Mouse (Mus musculus) heart, postnatal 25 days (tissue): ENCODE data around the gene Auts2. TPM values are rescaled to one million over a fixed set of nuclear protein-coding genes. Genes with fewer than 3 reads are reported as not detected.

ENCODE experiments used
- DNase-seq: peaks from one replicate; pipeline ENCODE4 v3.0.0; 2022; ENCODE audit warnings: low spot score
- intact Hi-C: fragments of 180-260 bp; cut with DNase I; formaldehyde crosslinking; loops from one replicate; pipeline ENCODE4 v1.15.1; 2025
- total RNA-seq, 2 experiments: library from RNA; stranded (reverse); gene quantifications; 2 replicates each; pipeline ENCODE4 v1.2.3; 2021

The Auts2 gene
- total RNA-seq, 2 experiments from 2014 or later = 33.6 to 43.8 TPM

GRCm38 (mm10) chr5:131906313-131906712, 636.8 kb downstream of the Auts2 start:
- DNase-seq = no peak
- intact Hi-C loops = no loop called here

GRCm38 (mm10) chr5:131904478-131904877, 638.7 kb downstream of the Auts2 start:
- DNase-seq = no peak
- intact Hi-C loops = no loop called here

DNA sequence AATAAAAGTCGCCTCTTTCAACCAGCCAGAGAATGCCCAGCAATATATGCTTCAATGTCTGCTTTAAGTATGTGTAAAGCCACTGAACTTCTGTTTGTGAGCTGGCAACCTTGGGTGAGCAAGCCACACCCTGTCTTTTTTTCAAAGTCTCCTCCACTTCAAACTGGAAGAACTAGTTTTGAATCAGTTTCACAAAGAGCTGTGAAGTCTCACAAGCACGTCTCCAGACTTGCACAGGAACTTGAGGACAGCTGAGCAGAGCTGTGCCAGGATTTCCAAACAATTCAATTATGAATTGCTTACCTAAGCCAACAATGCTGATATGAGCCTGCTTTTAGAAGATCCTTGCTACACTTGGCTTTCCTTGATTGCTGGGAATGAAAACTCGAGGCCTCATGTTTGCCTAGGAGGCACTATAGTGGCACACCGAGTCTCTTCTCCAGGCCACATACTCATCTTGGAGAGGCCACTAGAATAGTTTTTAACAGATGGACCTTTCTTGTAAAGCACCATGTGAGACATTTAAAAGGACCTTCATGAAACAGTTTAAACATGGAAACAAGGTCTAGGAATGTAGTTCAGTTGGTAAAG, 645.0 kb downstream of the Auts2 start:
- intact Hi-C loops = no loop called here
- no peak for DNase-seq

DNA sequence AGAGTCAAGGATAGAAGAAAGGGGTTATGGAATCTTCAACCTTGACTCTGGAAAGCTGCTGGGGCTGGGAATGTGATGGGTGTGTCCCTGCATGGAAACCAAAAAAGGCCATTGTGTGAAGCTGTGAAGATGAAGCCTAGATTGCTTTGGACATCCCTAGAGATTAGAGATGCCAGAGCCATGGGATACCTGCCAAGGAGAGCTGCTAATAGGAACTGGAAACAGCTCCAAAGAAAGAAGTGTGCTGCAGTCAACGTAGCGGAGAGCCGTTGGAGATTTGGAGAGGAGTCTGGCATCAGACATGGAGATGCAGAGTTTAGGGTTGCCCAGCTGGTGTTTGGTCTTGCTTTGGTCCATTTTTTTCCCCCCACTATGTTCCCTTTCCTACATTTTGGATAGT, 656.5 kb downstream of the Auts2 start:
- intact Hi-C loops = no loop called here
- no peak for DNase-seq

DNA sequence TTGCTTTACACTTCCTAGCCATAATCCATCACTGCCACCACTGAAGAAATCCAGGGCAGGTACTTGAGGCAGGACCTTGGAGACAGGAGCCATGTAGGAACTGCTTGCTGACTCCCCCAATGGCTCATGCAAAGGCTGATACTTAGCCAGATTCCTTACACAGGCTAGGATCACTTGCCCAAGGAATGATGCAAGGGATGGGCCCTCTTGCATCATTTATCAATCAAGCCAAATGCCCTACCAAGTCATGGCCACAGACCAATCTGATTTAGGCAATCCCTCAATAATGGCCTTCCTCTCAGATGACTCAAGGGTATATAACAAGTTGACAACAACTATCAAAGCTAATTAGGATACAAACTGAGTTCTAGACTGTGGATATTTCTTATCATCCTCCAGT, 666.6 kb downstream of the Auts2 start:
- no peak for DNase-seq
- intact Hi-C loops = no loop called here

DNA sequence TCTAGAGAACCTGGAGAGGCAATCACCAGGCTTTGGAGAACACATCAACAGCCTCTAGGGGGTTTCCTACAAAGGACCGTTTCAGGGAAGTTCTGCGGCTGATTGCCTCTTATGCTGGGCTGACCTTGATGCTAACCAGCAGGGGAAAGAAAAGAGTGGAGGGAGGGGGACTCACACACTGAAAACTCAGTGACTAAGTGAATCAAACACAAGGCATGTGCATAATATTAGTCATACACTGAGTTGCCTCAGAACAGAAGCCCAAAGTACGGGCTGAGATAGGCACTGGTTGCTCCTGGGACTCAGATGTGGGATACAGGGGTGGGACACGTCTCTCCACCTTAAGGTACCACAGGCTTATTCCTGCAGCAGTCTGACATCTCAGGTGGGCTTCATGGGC, 667.2 kb downstream of the Auts2 start:
- intact Hi-C loops = no loop called here
- DNase-seq = no peak

DNA sequence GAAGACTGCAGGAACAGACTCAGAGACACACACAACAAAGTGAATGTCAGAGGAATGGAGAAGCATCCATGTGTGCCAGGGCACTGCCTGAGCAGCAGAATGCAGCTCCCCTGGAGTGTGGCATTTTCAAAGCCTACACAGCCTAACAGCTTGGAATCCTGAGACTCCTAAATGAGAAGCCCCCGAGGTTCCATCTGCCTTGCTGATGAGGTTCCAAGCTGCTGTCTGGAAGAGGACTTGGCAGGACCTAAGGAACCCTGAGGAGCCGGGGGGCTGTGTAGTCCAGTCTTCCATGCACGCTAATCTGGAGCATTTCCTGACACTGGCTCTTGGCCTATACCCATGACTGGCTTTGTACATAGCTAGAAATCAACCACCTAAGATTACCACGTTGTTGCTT, 670.0 kb downstream of the Auts2 start:
- intact Hi-C loops = no loop called here
- DNase-seq = no peak

- no peak for DNase-seq
- intact Hi-C loops = no loop called here
These were observed 673.2 kb downstream of the Auts2 start for GRCm38 (mm10) chr5:131869711-131870499.

- intact Hi-C loops = no loop called here
- DNase-seq = no peak
These were observed 677.9 kb downstream of the Auts2 start for GRCm38 (mm10) chr5:131865200-131865599.

DNA sequence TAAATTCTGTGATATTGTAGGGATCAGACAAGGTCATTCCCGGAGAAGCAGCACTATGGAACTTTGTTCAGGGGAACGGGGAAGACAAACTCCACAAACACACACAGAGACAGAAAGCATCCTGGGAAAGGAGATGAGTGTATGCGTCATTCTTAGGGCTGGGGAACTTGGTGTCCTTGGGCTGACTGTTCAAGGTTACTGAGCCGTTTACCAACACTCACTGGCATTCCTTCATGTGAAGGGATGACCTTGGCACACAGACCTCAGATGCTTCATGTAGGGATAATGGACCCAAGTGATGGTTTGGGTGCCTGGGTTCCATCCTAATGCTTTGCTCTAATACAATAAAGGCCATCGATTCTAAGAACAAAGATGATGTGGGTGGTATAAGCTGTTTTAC, 685.2 kb downstream of the Auts2 start:
- intact Hi-C loops = no loop called here
- no peak for DNase-seq

DNA sequence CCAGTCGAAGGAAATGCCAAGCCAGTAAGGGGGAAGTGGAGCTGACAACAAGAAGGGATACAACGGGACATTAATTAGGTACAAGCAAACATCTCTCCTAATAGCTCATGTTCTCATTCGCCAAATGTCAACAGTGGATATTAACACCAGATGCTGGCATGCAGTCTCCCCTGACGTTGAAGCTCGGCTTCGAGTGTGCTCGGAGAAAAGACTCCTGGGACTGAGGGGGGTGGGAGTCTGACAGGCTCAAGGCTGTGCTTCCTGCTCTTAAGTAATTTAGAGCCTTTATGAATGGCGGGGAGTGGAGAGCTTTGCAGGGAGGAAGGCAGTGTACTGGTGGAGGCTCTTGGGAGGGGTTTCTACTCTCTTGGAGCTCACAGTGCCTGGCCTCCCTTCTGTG, 687.8 kb downstream of the Auts2 start:
- peak; percentile 36 for DNase-seq
- intact Hi-C loops = no loop called here

DNA sequence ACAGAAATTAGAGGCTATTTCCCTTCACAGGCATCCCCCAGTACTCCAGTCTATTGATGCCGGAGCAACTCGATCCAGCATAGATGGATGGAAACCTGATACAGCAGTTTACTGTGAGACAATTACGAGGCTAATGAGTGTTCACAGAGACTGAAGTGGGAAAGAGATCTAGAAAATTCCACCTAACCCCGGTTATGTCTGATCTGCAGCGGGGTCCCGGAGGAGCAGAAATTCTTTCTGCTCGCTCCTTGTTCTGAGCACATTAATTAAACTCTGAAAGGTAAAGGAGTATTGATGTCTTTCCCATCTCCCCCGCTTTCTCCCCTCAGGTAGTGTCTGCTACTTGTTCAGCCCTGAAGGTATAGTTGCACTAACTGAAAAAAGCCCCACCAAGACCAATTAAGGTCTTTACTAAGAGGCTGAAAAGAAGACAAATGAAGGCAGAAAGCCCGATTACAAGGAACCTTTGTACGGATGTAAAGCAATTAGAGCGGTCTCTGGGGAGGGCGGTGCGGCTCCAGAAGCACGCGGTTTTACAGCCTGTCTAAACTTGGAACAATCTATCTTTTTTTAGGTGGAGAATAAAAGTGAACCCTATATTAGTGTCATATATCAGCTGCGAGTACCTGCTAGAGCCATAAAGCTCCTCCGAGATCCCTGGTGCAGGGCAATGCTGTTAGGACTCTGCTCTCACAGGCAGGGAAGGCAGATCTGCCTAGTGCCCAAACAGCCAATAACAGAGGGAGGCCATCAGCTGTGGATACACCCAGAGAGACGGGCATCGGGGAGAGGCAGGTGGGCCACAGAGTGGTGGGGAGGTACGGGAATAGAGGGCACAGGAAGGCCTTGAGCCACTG, 691.3 kb downstream of the Auts2 start:
- intact Hi-C loops = no loop called here
- DNase-seq = no peak

DNA sequence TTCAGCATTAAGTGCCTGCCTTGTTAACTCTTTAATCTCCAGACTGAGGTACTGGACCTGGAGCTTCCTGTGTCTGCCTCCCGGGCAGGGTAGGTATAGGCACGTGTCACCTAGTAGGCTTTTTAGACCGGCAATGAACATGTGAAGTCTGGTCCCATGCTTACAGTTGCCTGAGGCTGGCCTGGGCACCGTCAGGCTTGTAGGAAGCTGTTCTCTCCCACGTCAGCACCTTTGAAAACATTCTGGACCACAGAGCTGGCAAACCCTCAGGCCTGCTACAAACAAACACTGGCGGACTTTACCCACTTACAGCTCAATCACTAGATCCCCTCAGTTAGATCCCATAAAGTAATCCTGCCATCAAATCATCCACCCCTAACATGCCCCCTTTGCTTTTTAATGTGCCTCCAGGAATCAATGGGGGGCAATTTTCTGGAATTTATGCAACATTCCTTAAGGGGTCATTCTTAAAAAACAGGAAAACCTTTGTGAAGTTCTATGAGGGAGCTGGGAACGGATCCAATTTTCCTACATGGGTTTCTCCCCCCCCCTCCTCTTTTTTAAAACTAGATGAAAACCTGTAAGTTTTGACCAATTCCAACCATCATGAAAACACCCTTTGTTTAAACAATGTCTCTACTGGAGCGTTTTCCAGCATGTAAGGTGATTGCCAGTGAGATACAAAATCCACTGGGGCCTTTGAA, 692.4 kb downstream of the Auts2 start:
- intact Hi-C loops = no loop called here
- no peak for DNase-seq

- no peak for DNase-seq
- intact Hi-C loops = no loop called here
These were observed 693.5 kb downstream of the Auts2 start for GRCm38 (mm10) chr5:131849644-131850043.

DNA sequence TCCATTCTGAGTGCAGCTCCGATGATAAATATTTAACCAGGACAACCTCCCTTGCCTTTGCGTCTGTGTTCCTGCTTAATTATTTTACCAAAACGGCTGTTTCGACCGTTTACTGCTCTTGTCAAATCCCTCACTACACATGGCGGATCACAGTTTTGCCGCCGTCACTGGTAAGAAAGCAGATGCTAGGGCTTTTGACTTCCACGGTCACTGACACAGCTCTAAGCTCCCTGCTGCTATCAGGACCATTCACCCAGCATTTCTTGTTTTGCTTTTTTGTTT, 698.7 kb downstream of the Auts2 start:
- intact Hi-C loops = no loop called here
- DNase-seq = no peak

DNA sequence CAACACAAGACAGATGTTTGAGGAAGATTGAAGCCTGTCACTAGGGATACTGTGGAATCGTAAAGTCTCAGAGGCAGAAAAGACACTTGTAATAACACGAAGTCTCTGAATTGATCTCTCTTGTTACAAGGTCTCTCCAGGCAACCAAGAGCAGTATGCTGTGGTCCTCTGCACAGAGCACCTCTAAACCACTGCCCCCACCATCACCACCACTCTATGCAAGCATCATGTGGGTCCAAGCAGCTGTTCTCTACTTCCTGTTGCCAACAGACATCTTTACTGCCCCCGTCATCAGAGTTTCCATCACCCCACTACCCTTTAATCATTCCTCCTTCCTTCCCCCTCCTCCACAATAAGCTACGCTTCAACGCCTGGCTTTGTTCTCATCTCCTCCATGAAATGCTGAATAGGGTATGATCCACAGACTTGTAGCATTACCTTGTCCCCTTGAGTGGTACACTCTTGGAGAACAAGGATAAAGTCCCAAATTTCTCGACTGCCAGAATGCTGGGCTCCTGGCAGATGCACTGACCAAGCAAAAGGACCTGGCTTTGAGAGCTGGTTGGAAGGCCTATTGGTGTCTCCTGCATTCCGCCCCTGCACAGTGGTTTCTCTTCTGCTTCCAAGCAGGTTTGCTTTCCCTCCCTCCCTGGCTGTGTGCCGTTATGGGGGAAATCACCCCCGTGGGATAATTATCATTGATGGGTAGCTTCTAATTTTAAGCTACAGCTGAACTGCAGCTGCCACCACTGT, 699.2 kb downstream of the Auts2 start:
- intact Hi-C loops = no loop called here
- no peak for DNase-seq

- no peak for DNase-seq
- intact Hi-C loops = no loop called here
These were observed 703.4 kb downstream of the Auts2 start for GRCm38 (mm10) chr5:131839657-131840315.

- intact Hi-C loops = no loop called here
- no peak for DNase-seq
These were observed 704.1 kb downstream of the Auts2 start for GRCm38 (mm10) chr5:131839023-131839422.

DNA sequence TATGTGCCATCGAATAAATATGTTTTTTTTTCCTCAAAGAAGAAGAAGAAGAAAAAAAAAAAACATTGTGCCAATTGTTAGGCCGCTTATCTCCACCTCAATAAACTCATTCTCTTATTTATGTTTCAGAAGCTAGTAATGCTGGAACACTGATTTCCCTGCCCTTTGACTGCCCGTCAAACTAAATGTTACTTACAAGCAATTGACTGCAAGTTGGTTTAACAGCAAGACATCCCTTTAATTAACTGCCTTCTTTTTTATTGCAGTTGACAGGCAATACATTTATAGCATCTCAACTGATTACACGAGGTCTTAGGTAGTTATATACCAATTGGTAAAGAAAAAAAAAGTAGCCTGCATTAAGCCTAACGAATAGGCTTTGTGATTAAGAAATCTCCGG, 705.1 kb downstream of the Auts2 start:
- intact Hi-C loops = no loop called here
- DNase-seq = no peak
